20 mouse cellular contexts compared by ENCODE assay signal in the genomic region with DNA sequence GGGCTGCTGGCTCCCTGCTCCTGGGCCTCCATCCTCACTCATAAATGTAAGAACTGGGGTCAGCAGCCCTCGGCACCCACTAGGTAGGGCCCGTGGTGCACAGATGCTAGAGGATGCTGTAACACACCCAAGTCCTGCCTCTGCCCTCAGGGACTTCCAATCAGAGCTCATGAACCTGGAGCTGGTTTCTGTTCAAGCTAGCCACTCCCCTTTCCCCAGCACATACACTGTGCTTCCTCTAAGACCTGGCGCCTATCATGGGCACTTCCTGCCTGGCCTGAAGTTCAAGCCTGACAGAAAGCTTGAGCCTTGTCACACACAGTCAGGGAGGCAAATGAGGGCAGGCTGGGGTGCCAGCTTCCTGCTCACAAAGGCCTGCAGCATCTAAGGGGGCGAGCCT. TPM values are rescaled to one million over a fixed set of nuclear protein-coding genes. Genes with fewer than 3 reads are reported as not detected.
"Had no signal": no experiment of that assay in that cellular context is flagged by ENCODE, and none has a peak within 500 bp of the region (broad histone marks: within the 10 kb centered on the region; RNA-seq: fewer than 3 reads in every experiment).

No protein-coding gene starts in this region.

- DNase-seq: kidney, adult 8-10 months; kidney, postnatal 4 days; lung, postnatal 36 days; right cerebral cortex, postnatal 4 days; spleen, adult 18-20 months; thymus, adult 2 months; thymus, postnatal 25 days had no signal

- H3K27ac ChIP-seq: kidney, postnatal 0 days; layer of hippocampus, adult 2 months; limb, embryonic 10.5 days; lung, embryonic 15.5 days; midbrain, embryonic 15.5 days; neural tube, embryonic 12.5 days had no signal

- H3K9ac ChIP-seq: lung, embryonic 15.5 days; midbrain, embryonic 15.5 days; neural tube, embryonic 12.5 days had no signal

- H3K27me3 ChIP-seq: lung, embryonic 15.5 days; midbrain, embryonic 15.5 days; neural tube, embryonic 12.5 days had no signal

- H3K4me3 ChIP-seq: layer of hippocampus, adult 2 months; limb, embryonic 10.5 days; lung, embryonic 15.5 days; midbrain, embryonic 15.5 days; neural tube, embryonic 12.5 days had no signal

- H3K9me3 ChIP-seq: limb, embryonic 10.5 days; lung, embryonic 15.5 days; midbrain, embryonic 15.5 days; neural tube, embryonic 12.5 days had no signal

- H3K4me2 ChIP-seq: liver, embryonic 11.5 days; lung, embryonic 15.5 days; midbrain, embryonic 11.5 days; midbrain, embryonic 15.5 days; neural tube, embryonic 12.5 days had no signal

- ATAC-seq: intestine, postnatal 0 days; midbrain, embryonic 15.5 days had no signal

- H3K4me1 ChIP-seq: lung, embryonic 15.5 days; midbrain, embryonic 15.5 days; neural tube, embryonic 12.5 days had no signal

RNA-seq across cellular contexts. Expression of gene Styxl1, which starts 45.1 kb away (rescaled TPM):
- total RNA-seq: layer of hippocampus, adult 2 months; left cerebral cortex, adult 18-20 months; left cerebral cortex, postnatal 14 days; megakaryocyte progenitor cell, adult 5-6 weeks; monocyte, adult 5-6 weeks had no signal
- polyA plus RNA-seq: limb, embryonic 10.5 days; midbrain, embryonic 11.5 days had no signal
